Mouse (Mus musculus) heart, adult 2 months (tissue): ENCODE data around the gene Ak5. TPM values are rescaled to one million over a fixed set of nuclear protein-coding genes. Genes with fewer than 3 reads are reported as not detected.

ENCODE experiments used
- DNase-seq, 2 experiments: peaks; one replicate each; pipeline ENCODE4 v3.0.0; 2021
- H3K27ac ChIP-seq: fragments of 200-600 bp; 2 replicates; pipeline ENCODE4 v1.8.1; 2022
- H3K27me3 ChIP-seq: fragments of 200-500 bp; 2 replicates; pipeline ENCODE4 v1.6.1; 2012; ENCODE audit warnings: mild to moderate bottlenecking, low read length, inconsistent platforms, mixed read lengths; ENCODE audit not compliant: control insufficient read depth, insufficient read depth
- H3K36me3 ChIP-seq: fragments of 200-500 bp; 2 replicates; pipeline ENCODE4 v1.6.1; 2012; ENCODE audit warnings: low read length, inconsistent platforms; ENCODE audit not compliant: control insufficient read depth, insufficient read depth
- H3K4me1 ChIP-seq: fragments of 200-500 bp; 2 replicates; pipeline ENCODE4 v1.6.1; 2011; ENCODE audit warnings: low read length; ENCODE audit not compliant: control insufficient read depth, insufficient read depth
- H3K4me3 ChIP-seq: fragments of 200-600 bp; 2 replicates; pipeline ENCODE4 v1.8.1; 2022
- H3K79me2 ChIP-seq: fragments of 200-500 bp; replicated peaks from 2 replicates; pipeline ENCODE4 v1.6.1; 2012; ENCODE audit warnings: mild to moderate bottlenecking, inconsistent platforms, low read length, moderate library complexity, mixed read lengths; ENCODE audit not compliant: control insufficient read depth, insufficient read depth
- H3K9ac ChIP-seq: fragments of 200-500 bp; 2 replicates; pipeline ENCODE4 v1.6.1; 2012; ENCODE audit warnings: low read depth, mild to moderate bottlenecking, control low read depth, inconsistent platforms, low read length, mixed read lengths
- CTCF ChIP-seq: fragments of 200-600 bp; IDR thresholded peaks from 2 replicates; pipeline ENCODE4 v1.8.1; 2022; ENCODE audit warnings: antibody characterized with exemption, mild to moderate bottlenecking, moderate library complexity
- EP300 ChIP-seq: fragments of 200-500 bp; IDR thresholded peaks from 2 replicates; pipeline ENCODE4 v1.6.1; 2011; ENCODE audit warnings: low read depth, low read length, control low read depth; ENCODE audit not compliant: insufficient read depth
- POLR2A ChIP-seq: fragments of 200-500 bp; IDR thresholded peaks from 2 replicates; pipeline ENCODE4 v1.6.1; 2011; ENCODE audit warnings: mild to moderate bottlenecking, low read depth, low read length, control low read depth; ENCODE audit not compliant: insufficient read depth
- WGBS: fragments of 180-500 bp; shearing (Covaris S2); methylation state at CpG from one replicate; pipeline ENCODE4 v1.1.7; 2018; 5-methylcytosine and 5-hydroxymethylcytosine counted together
- intact Hi-C: fragments of 180-260 bp; cut with DNase I; formaldehyde crosslinking; loops from one replicate; pipeline ENCODE4 v1.15.1; 2025
- polyA plus RNA-seq: library from polyadenylated mRNA; depleted of rRNA; stranded (reverse); fragments of >200 nt; gene quantifications from 2 replicates; pipeline ENCODE4 v1.2.3, GENCODE M21; 2012
- total RNA-seq, 2 experiments: library from RNA; stranded (reverse); gene quantifications; 2 replicates each; pipeline ENCODE4 v1.2.3; 2021

Ak5 gene
- total and polyA plus RNA-seq, 3 experiments = 0.45 TPM; not detected in 2

DNA sequence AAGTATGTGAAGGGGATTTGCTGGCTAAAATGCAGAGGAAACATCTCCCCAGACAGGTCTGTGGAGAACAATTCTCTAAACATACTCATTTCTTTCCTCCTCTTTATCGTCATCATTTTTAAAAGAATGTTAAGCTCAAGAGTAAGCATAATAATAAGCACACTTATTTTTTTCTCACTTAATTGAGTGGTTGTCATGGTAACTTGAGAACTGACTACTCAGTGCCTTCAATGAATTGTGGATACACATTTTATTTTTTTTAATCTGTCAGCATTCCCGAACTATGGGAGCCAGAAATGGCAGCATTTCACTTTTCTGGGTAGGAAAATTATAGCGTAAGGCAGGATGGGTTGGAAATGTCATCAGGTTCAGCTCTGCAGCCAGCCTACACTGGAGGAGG is 151.6 kb downstream of the Ak5 start:
- H3K27me3 ChIP-seq = no peaks in the 10 kb centered on the region
- WGBS = 63% methylated on average over 3 of the region's 3 CpGs
- intact Hi-C loops = no loop called here
- TF ChIP-seq EP300 = no peak
- no peak for TF ChIP-seq CTCF
- TF ChIP-seq POLR2A = no peak
- H3K36me3 ChIP-seq = no peaks in the 10 kb centered on the region
- H3K4me1 ChIP-seq = no peaks in the 10 kb centered on the region
- H3K79me2 ChIP-seq = no peaks in the 10 kb centered on the region
- H3K9ac ChIP-seq = no peak overlapping the region
- no peak overlapping the region for H3K27ac ChIP-seq
- DNase-seq = no peak
- H3K4me3 ChIP-seq = no peak overlapping the region

DNA sequence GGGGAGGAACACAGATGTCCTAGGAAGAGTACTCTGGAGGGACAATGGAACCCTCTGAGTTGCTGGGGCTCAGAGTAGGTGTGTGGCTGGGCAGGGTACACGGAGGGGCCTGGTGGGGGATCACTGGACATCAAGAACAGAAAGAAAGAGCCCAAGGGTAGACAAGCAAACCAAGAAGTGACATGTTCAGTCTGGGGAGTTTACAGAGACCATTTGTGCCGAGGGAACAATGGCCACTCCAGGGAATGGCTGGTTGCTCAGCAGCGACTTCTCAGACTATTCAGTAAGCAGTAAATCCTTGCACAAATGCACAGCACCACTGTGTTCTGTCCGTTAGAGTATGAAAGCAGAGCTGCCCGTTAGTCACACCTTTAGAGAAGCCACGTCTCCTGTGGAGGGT is 152.2 kb downstream of the Ak5 start:
- no peak overlapping the region for H3K27ac ChIP-seq
- no peak overlapping the region for H3K9ac ChIP-seq
- TF ChIP-seq POLR2A = no peak
- TF ChIP-seq EP300 = no peak
- no peak for TF ChIP-seq CTCF
- no peak overlapping the region for H3K4me3 ChIP-seq
- no peaks in the 10 kb centered on the region for H3K27me3 ChIP-seq
- 81% methylated on average over 6 of the region's 6 CpGs for WGBS
- intact Hi-C loops = no loop called here
- DNase-seq = no peak
- H3K36me3 ChIP-seq = no peaks in the 10 kb centered on the region
- H3K79me2 ChIP-seq = no peaks in the 10 kb centered on the region
- H3K4me1 ChIP-seq = no peaks in the 10 kb centered on the region

DNA sequence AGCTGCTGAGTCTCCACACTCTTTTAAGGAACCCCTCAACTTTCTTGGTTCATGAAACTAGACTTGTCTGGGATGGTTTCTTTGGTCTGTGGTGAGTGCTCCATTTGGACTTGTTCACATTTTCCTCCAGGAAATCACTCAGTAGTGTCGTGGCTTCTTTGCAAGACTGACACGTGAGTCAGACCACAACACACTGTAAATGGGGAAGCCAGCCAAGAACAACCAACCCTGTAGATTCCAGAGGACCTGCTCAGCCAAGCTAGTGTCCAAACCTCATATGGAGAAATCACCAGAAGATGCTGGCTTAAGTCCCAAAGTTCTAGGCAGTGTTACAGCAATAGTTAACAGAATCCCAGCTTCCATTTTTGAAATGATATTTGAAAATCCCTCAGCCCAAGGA is 155.6 kb downstream of the Ak5 start:
- Histone ChIP-seq H3K9ac (no peak overlapping the region), H3K4me1 (no peaks in the 10 kb centered on the region), H3K79me2 (no peaks in the 10 kb centered on the region), H3K27ac (no peak overlapping the region), H3K36me3 (no peaks in the 10 kb centered on the region), H3K27me3 (no peaks in the 10 kb centered on the region), H3K4me3 (no peak overlapping the region)
- intact Hi-C loops = no loop called here
- TF ChIP-seq EP300 (no peak), POLR2A (no peak), CTCF (no peak)
- 22% methylated on average over 2 of the region's 2 CpGs for WGBS
- DNase-seq = no peak

DNA sequence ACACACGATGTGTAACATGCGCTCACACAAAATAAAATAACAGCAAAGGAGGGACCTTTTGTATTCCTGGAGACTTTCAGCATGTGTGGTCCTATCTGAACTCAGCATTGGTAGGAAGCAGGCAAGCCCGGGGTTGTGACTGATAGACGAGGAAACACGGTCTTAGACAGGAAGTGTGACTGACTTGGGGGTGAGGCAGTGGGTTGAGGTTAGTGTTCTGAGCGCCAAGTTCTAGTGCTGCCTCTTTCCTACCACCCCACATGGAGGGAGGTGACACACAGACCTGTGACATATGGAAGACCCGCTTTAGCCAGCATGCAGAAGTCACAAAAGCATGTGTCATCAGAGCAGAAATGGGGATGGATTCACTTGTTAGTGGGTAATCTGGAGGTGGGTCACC is 158.9 kb downstream of the Ak5 start:
- TF ChIP-seq POLR2A (no peak), EP300 (no peak), CTCF (no peak)
- Histone ChIP-seq H3K9ac (no peak overlapping the region), H3K36me3 (no peaks in the 10 kb centered on the region), H3K27me3 (no peaks in the 10 kb centered on the region), H3K79me2 (no peaks in the 10 kb centered on the region), H3K27ac (no peak overlapping the region), H3K4me1 (no peaks in the 10 kb centered on the region), H3K4me3 (no peak overlapping the region)
- WGBS = 55% methylated on average over 7 of the region's 7 CpGs
- intact Hi-C loops = no loop called here
- no peak for DNase-seq

DNA sequence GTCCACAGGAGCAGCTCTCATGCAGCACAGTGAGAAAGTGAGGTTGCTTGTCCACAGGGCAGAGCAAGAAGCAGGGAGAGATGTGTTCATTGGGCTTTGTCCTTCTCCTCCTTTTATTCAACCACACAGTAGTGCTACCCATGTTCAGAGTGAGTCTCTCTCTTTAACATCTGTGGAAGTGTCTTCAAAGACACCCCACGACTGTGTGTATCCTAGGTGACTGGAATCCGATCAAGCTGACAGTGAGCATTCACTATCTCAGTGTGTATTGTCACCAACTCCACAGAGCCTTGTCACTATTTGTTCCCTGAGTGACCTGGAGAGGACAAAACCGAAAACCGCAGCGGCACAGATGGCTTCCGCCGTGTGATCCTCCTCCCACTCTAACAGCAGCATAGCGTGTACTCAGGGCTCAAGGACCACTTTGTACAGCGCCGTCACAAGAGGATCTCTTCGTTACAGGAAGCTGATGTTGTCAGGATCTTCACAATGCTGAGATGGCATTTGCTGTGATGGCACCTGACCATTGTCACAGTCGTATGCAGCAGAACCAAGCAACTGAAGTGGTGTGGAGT is 159.7 kb downstream of the Ak5 start:
- no peak overlapping the region for H3K9ac ChIP-seq
- no peaks in the 10 kb centered on the region for H3K27me3 ChIP-seq
- no peak for DNase-seq
- H3K4me3 ChIP-seq = no peak overlapping the region
- no peak for TF ChIP-seq POLR2A
- no peak for TF ChIP-seq CTCF
- no peak for TF ChIP-seq EP300
- H3K36me3 ChIP-seq = no peaks in the 10 kb centered on the region
- no peak overlapping the region for H3K27ac ChIP-seq
- H3K4me1 ChIP-seq = no peaks in the 10 kb centered on the region
- intact Hi-C loops = no loop called here
- WGBS = 61% methylated on average over 12 of the region's 12 CpGs
- no peaks in the 10 kb centered on the region for H3K79me2 ChIP-seq

DNA sequence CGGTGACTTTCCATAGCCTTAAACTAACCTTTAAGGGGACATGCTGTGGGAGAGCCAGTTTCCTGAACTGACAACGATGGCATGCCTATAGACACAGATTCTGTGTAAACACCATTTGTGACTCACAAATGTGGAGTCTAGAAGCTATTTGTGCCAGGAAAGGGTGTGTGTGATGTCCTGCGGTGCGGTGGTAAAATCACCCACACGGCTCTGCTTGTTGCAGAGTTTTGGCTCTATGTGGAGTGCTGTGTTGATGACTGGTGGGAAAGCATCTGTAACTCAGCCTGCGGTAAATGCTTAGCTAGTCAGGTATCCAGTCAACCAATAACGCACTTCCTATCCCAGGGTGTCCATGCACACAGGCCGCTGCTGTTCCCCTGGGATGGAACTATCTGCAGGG is 160.3 kb downstream of the Ak5 start:
- intact Hi-C loops = no loop called here
- 70% methylated on average over 8 of the region's 8 CpGs for WGBS
- H3K27ac ChIP-seq = no peak overlapping the region

More for the DNA sequence above, 160.3 kb downstream of the Ak5 start:
- H3K36me3 ChIP-seq = no peaks in the 10 kb centered on the region
- no peaks in the 10 kb centered on the region for H3K27me3 ChIP-seq
- TF ChIP-seq CTCF (no peak), POLR2A (no peak), EP300 (no peak)
- no peak overlapping the region for H3K9ac ChIP-seq
- H3K79me2 ChIP-seq = no peaks in the 10 kb centered on the region
- no peaks in the 10 kb centered on the region for H3K4me1 ChIP-seq
- no peak overlapping the region for H3K4me3 ChIP-seq
- no peak for DNase-seq
